Mouse (Mus musculus): ENCODE data around the gene Gm42791. TPM values are rescaled to one million over a fixed set of nuclear protein-coding genes. Genes with fewer than 3 reads are reported as not detected.

The Gm42791 gene
- polyA plus RNA-seq (2015; fragmentation: Nextera tagmentation; extraction: Ambion mirVana), result 4.4 and 5.8 TPM in 2 replicates

GRCm38 (mm10) chr5:148994706-148995414 lies at the start of gene Gm42791:
Gene Gm42791, minus strand, starts transcription at chr5:148995147.
- peak; percentile 94 for ATAC-seq
- Histone ChIP-seq H3K36me3 (ENCODE audit: control insufficient read depth, insufficient read depth) (no peaks in the 10 kb centered on the region), H3K27me3 (replicated peaks; ENCODE audit: control insufficient read depth, insufficient read depth, low read length) (no peaks in the 10 kb centered on the region), H3K27ac (ENCODE audit: low read length) (peak within 1 kb of the TSS; percentile 94), H3K4me1 (replicated peaks; ENCODE audit: control insufficient read depth, insufficient read depth, low read length) (peaks cover 20% of the 10 kb centered on the region), H3K4me3 (replicated peaks; ENCODE audit: low read length) (peak within 1 kb of the TSS; percentile 54), H3K9me3 (ENCODE audit: control insufficient read depth, low read length) (no peaks in the 10 kb centered on the region), H3K4me2 (ENCODE audit: low read length) (peak within 1 kb of the TSS; percentile 87), H3K9ac (replicated peaks; ENCODE audit: low read depth, low read length) (peak within 1 kb of the TSS; percentile 71)
- WGBS, result under 1% methylated on average over 33 of the region's 33 CpGs

- H3K9ac ChIP-seq (replicated peaks; ENCODE audit: low read depth, low read length), result no peak overlapping the region
- peaks cover 3% of the 10 kb centered on the region for H3K9me3 ChIP-seq (ENCODE audit: control insufficient read depth, low read length)
- ATAC-seq, result no peak
- no peaks in the 10 kb centered on the region for H3K27me3 ChIP-seq (replicated peaks; ENCODE audit: control insufficient read depth, insufficient read depth, low read length)
- H3K27ac ChIP-seq (ENCODE audit: low read length), result no peak overlapping the region
- WGBS, result 88% methylated on average over 4 of the region's 4 CpGs
- no peaks in the 10 kb centered on the region for H3K4me1 ChIP-seq (replicated peaks; ENCODE audit: control insufficient read depth, insufficient read depth, low read length)
- no peak overlapping the region for H3K4me3 ChIP-seq (replicated peaks; ENCODE audit: low read length)
- H3K36me3 ChIP-seq (ENCODE audit: control insufficient read depth, insufficient read depth), result peaks cover 9% of the 10 kb centered on the region; the same call in 1 of the 2 replicates
- H3K4me2 ChIP-seq (ENCODE audit: low read length), result no peak overlapping the region
Measured at GRCm38 (mm10) chr5:149044067-149044466, 49.1 kb upstream of the Gm42791 start.

- no peaks in the 10 kb centered on the region for H3K4me1 ChIP-seq (replicated peaks; ENCODE audit: control insufficient read depth, insufficient read depth, low read length)
- H3K4me3 ChIP-seq (replicated peaks; ENCODE audit: low read length), result no peak overlapping the region
- H3K27me3 ChIP-seq (replicated peaks; ENCODE audit: control insufficient read depth, insufficient read depth, low read length), result no peaks in the 10 kb centered on the region
- 83% methylated on average over 6 of the region's 6 CpGs for WGBS
- no peak overlapping the region for H3K9ac ChIP-seq (replicated peaks; ENCODE audit: low read depth, low read length)
- ATAC-seq, result no peak
- no peak overlapping the region for H3K4me2 ChIP-seq (ENCODE audit: low read length)
- H3K9me3 ChIP-seq (ENCODE audit: control insufficient read depth, low read length), result peaks cover 3% of the 10 kb centered on the region
- H3K36me3 ChIP-seq (ENCODE audit: control insufficient read depth, insufficient read depth), result peaks cover 9% of the 10 kb centered on the region; the same call in 1 of the 2 replicates
- no peak overlapping the region for H3K27ac ChIP-seq (ENCODE audit: low read length)
Measured at GRCm38 (mm10) chr5:149043240-149043639, 48.3 kb upstream of the Gm42791 start.

- no peak overlapping the region for H3K4me2 ChIP-seq (ENCODE audit: low read length)
- peaks cover 3% of the 10 kb centered on the region for H3K9me3 ChIP-seq (ENCODE audit: control insufficient read depth, low read length)
- H3K9ac ChIP-seq (replicated peaks; ENCODE audit: low read depth, low read length), result no peak overlapping the region
- H3K27ac ChIP-seq (ENCODE audit: low read length), result no peak overlapping the region
- 91% methylated on average over 5 of the region's 5 CpGs for WGBS
- no peaks in the 10 kb centered on the region for H3K36me3 ChIP-seq (ENCODE audit: control insufficient read depth, insufficient read depth)
- H3K4me3 ChIP-seq (replicated peaks; ENCODE audit: low read length), result no peak overlapping the region
- no peaks in the 10 kb centered on the region for H3K27me3 ChIP-seq (replicated peaks; ENCODE audit: control insufficient read depth, insufficient read depth, low read length)
- H3K4me1 ChIP-seq (replicated peaks; ENCODE audit: control insufficient read depth, insufficient read depth, low read length), result peaks cover 3% of the 10 kb centered on the region; the same call in 1 of the 2 replicates
- ATAC-seq, result no peak
Measured at GRCm38 (mm10) chr5:149039825-149040224, 44.9 kb upstream of the Gm42791 start.

- Histone ChIP-seq H3K9ac (replicated peaks; ENCODE audit: low read depth, low read length) (no peak overlapping the region), H3K4me2 (ENCODE audit: low read length) (peak overlapping the region; percentile 7; the same call in 1 of the 2 replicates), H3K36me3 (ENCODE audit: control insufficient read depth, insufficient read depth) (no peaks in the 10 kb centered on the region), H3K4me1 (replicated peaks; ENCODE audit: control insufficient read depth, insufficient read depth, low read length) (peaks cover 3% of the 10 kb centered on the region; the same call in 1 of the 2 replicates), H3K27me3 (replicated peaks; ENCODE audit: control insufficient read depth, insufficient read depth, low read length) (no peaks in the 10 kb centered on the region), H3K27ac (ENCODE audit: low read length) (no peak overlapping the region), H3K4me3 (replicated peaks; ENCODE audit: low read length) (no peak overlapping the region), H3K9me3 (ENCODE audit: control insufficient read depth, low read length) (peaks cover 3% of the 10 kb centered on the region)
- 11% methylated on average over 10 of the region's 10 CpGs for WGBS
- ATAC-seq, result peak; percentile 81
Measured at GRCm38 (mm10) chr5:149037729-149038128, 42.8 kb upstream of the Gm42791 start.

- WGBS, result 96% methylated on average over 3 of the region's 3 CpGs
Measured at GRCm38 (mm10) chr5:149036920-149037319, 42.0 kb upstream of the Gm42791 start.

GRCm38 (mm10) chr5:149032438-149032837 lies 37.5 kb upstream of the Gm42791 start:
- 96% methylated on average over 4 of the region's 4 CpGs for WGBS
- H3K27ac ChIP-seq (ENCODE audit: low read length), result no peak overlapping the region
- peaks cover 14% of the 10 kb centered on the region for H3K4me1 ChIP-seq (replicated peaks; ENCODE audit: control insufficient read depth, insufficient read depth, low read length)

More at GRCm38 (mm10) chr5:149036920-149037319, 42.0 kb upstream of the Gm42791 start:
- Histone ChIP-seq H3K4me1 (replicated peaks; ENCODE audit: control insufficient read depth, insufficient read depth, low read length) (peaks cover 5% of the 10 kb centered on the region), H3K36me3 (ENCODE audit: control insufficient read depth, insufficient read depth) (no peaks in the 10 kb centered on the region), H3K9me3 (ENCODE audit: control insufficient read depth, low read length) (peaks cover 3% of the 10 kb centered on the region), H3K4me3 (replicated peaks; ENCODE audit: low read length) (no peak overlapping the region), H3K27me3 (replicated peaks; ENCODE audit: control insufficient read depth, insufficient read depth, low read length) (no peaks in the 10 kb centered on the region), H3K27ac (ENCODE audit: low read length) (no peak overlapping the region), H3K9ac (replicated peaks; ENCODE audit: low read depth, low read length) (no peak overlapping the region), H3K4me2 (ENCODE audit: low read length) (no peak overlapping the region)
- no peak for ATAC-seq

GRCm38 (mm10) chr5:149031199-149031750 lies 36.3 kb upstream of the Gm42791 start:
- H3K9me3 ChIP-seq (ENCODE audit: control insufficient read depth, low read length), result no peaks in the 10 kb centered on the region
- H3K4me1 ChIP-seq (replicated peaks; ENCODE audit: control insufficient read depth, insufficient read depth, low read length), result peaks cover 13% of the 10 kb centered on the region
- peak overlapping the region; percentile 75 for H3K9ac ChIP-seq (replicated peaks; ENCODE audit: low read depth, low read length)
- H3K4me3 ChIP-seq (replicated peaks; ENCODE audit: low read length), result peak overlapping the region; percentile 41
- H3K27me3 ChIP-seq (replicated peaks; ENCODE audit: control insufficient read depth, insufficient read depth, low read length), result no peaks in the 10 kb centered on the region
- no peaks in the 10 kb centered on the region for H3K36me3 ChIP-seq (ENCODE audit: control insufficient read depth, insufficient read depth)
- peak overlapping the region; percentile 73 for H3K4me2 ChIP-seq (ENCODE audit: low read length)
- peak; percentile 92 for ATAC-seq
- peak overlapping the region; percentile 82 for H3K27ac ChIP-seq (ENCODE audit: low read length)
- 2% methylated on average over 30 of the region's 30 CpGs for WGBS

More at GRCm38 (mm10) chr5:149032438-149032837, 37.5 kb upstream of the Gm42791 start:
- Histone ChIP-seq H3K9ac (replicated peaks; ENCODE audit: low read depth, low read length) (no peak overlapping the region), H3K36me3 (ENCODE audit: control insufficient read depth, insufficient read depth) (no peaks in the 10 kb centered on the region), H3K27me3 (replicated peaks; ENCODE audit: control insufficient read depth, insufficient read depth, low read length) (no peaks in the 10 kb centered on the region), H3K4me3 (replicated peaks; ENCODE audit: low read length) (no peak overlapping the region), H3K9me3 (ENCODE audit: control insufficient read depth, low read length) (no peaks in the 10 kb centered on the region), H3K4me2 (ENCODE audit: low read length) (no peak overlapping the region)
- no peak for ATAC-seq

GRCm38 (mm10) chr5:149030103-149030502 lies 35.2 kb upstream of the Gm42791 start:
- Histone ChIP-seq H3K4me2 (ENCODE audit: low read length) (no peak overlapping the region), H3K27me3 (replicated peaks; ENCODE audit: control insufficient read depth, insufficient read depth, low read length) (no peaks in the 10 kb centered on the region), H3K4me1 (replicated peaks; ENCODE audit: control insufficient read depth, insufficient read depth, low read length) (peaks cover 13% of the 10 kb centered on the region), H3K27ac (ENCODE audit: low read length) (no peak overlapping the region), H3K9ac (replicated peaks; ENCODE audit: low read depth, low read length) (no peak overlapping the region), H3K4me3 (replicated peaks; ENCODE audit: low read length) (no peak overlapping the region), H3K36me3 (ENCODE audit: control insufficient read depth, insufficient read depth) (no peaks in the 10 kb centered on the region), H3K9me3 (ENCODE audit: control insufficient read depth, low read length) (no peaks in the 10 kb centered on the region)
- 62% methylated on average over 2 of the region's 2 CpGs for WGBS
- no peak for ATAC-seq

Data from forebrain, embryonic 16.5 days (tissue).